Mouse (Mus musculus) spleen, adult 2 months (tissue): ENCODE results near the gene Klf12.

Experiments
- CTCF ChIP-seq: fragments of 200-500 bp; IDR thresholded peaks from 2 replicates; pipeline ENCODE4 v1.5.1; 2011; ENCODE audit warnings: mild to moderate bottlenecking, inconsistent platforms; ENCODE audit not compliant: insufficient read depth, insufficient read length, insufficient replicate concordance; ENCODE audit errors: extremely low read depth
- POLR2A ChIP-seq: fragments of 200-500 bp; IDR thresholded peaks from 2 replicates; pipeline ENCODE4 v1.6.1; 2011; ENCODE audit warnings: low read depth, low read length, inconsistent platforms

- no peak for TF ChIP-seq CTCF
- no peak for TF ChIP-seq POLR2A
Measured at GRCm38 (mm10) chr14:100314099-100314498, 29.6 kb upstream of the Klf12 start.
